Mouse (Mus musculus) hindbrain, embryonic 14.5 days (tissue): ENCODE data around the gene D5Ertd579e. TPM values are rescaled to one million over a fixed set of nuclear protein-coding genes. Genes with fewer than 3 reads are reported as not detected.

Experiments
- ATAC-seq: fragments of 200-750 bp; cut with Nextera tagmentation; 2 replicates; pipeline ENCODE4 v1.8.0; 2017; ENCODE audit warnings: moderate number of reproducible peaks, mild to moderate bottlenecking, moderate TSS enrichment, moderate library complexity; ENCODE audit not compliant: low FRiP score
- DNase-seq: peaks from one replicate; pipeline ENCODE4 v3.0.0-alpha.2; 2015; ENCODE audit warnings: low spot score
- H3K27ac ChIP-seq: fragments of 300-500 bp; sonication (generic); 2 replicates; pipeline ENCODE4 v1.5.1; 2014; ENCODE audit warnings: mild to moderate bottlenecking, moderate library complexity
- H3K27me3 ChIP-seq: fragments of 300-500 bp; sonication (generic); 2 replicates; pipeline ENCODE4 v1.6.1; 2014; ENCODE audit warnings: mild to moderate bottlenecking, low read length, mixed read lengths; ENCODE audit not compliant: control insufficient read depth, insufficient read depth
- H3K36me3 ChIP-seq: fragments of 300-500 bp; sonication (generic); replicated peaks from 2 replicates; pipeline ENCODE4 v1.6.1; 2014; ENCODE audit not compliant: control insufficient read depth, insufficient read depth
- H3K4me1 ChIP-seq: fragments of 300-500 bp; sonication (generic); replicated peaks from 2 replicates; pipeline ENCODE4 v1.6.1; 2014; ENCODE audit warnings: antibody characterized with exemption, low read length, mixed read lengths; ENCODE audit not compliant: control insufficient read depth, insufficient read depth
- H3K4me2 ChIP-seq: fragments of 300-500 bp; sonication (generic); replicated peaks from 2 replicates; pipeline ENCODE4 v1.6.1; 2014; ENCODE audit warnings: mild to moderate bottlenecking, moderate library complexity
- H3K4me3 ChIP-seq: fragments of 300-500 bp; sonication (generic); replicated peaks from 2 replicates; pipeline ENCODE4 v1.5.1; 2014; ENCODE audit warnings: mild to moderate bottlenecking, low read length
- H3K9ac ChIP-seq: fragments of 300-500 bp; sonication (generic); 2 replicates; pipeline ENCODE4 v1.6.1; 2014
- H3K9me3 ChIP-seq: fragments of 300-500 bp; sonication (generic); 2 replicates; pipeline ENCODE4 v1.6.1; 2016; ENCODE audit warnings: low read length; ENCODE audit not compliant: control insufficient read depth
- WGBS: fragments of 180-500 bp; shearing (Covaris S2); extraction: QIAGEN DNeasy Blood & Tissue Kit; methylation state at CpG from one replicate; pipeline ENCODE4 v1.1.7; 2014; 5-methylcytosine and 5-hydroxymethylcytosine counted together
- polyA plus RNA-seq: library from polyadenylated mRNA; unstranded; fragments of >200 nt; fragmentation: Nextera tagmentation; extraction: Ambion mirVana; gene quantifications from 2 replicates; pipeline ENCODE4 v1.2.1, GENCODE M21; 2014

Gene D5Ertd579e
- polyA plus RNA-seq = 45.3 and 47.0 TPM in 2 replicates

GRCm38 (mm10) chr5:36695461-36696231 lies at the start of gene D5Ertd579e:
TSS of gene D5Ertd579e (minus strand) at chr5:36696024.
- under 1% methylated on average over 76 of the region's 104 CpGs for WGBS

GRCm38 (mm10) chr5:36742126-36742848 lies 46.5 kb upstream of the D5Ertd579e start:
- ATAC-seq (no peak), DNase-seq (peak; percentile 81)
- peaks cover 12% of the 10 kb centered on the region for H3K4me1 ChIP-seq
- H3K27ac ChIP-seq = no peak overlapping the region
- no peak overlapping the region for H3K4me3 ChIP-seq
- no peak overlapping the region for H3K9ac ChIP-seq
- WGBS = 43% methylated on average over 16 of the region's 16 CpGs
- H3K4me2 ChIP-seq = peak overlapping the region; percentile 11; the same call in 1 of the 2 replicates
- H3K27me3 ChIP-seq = no peaks in the 10 kb centered on the region
- H3K9me3 ChIP-seq = no peaks in the 10 kb centered on the region
- peaks cover 7% of the 10 kb centered on the region; the same call in 1 of the 2 replicates for H3K36me3 ChIP-seq

More at GRCm38 (mm10) chr5:36695461-36696231, at the start of gene D5Ertd579e:
- H3K9ac ChIP-seq = peak within 1 kb of the TSS; percentile 91
- no peaks in the 10 kb centered on the region for H3K27me3 ChIP-seq
- peak within 1 kb of the TSS; percentile 86 for H3K4me3 ChIP-seq
- no peaks in the 10 kb centered on the region for H3K36me3 ChIP-seq
- H3K9me3 ChIP-seq = no peaks in the 10 kb centered on the region
- H3K4me1 ChIP-seq = peaks cover 12% of the 10 kb centered on the region
- DNase-seq = peak; percentile 92
- peak within 1 kb of the TSS; percentile 94 for H3K27ac ChIP-seq
- peak; percentile 95 for ATAC-seq
- H3K4me2 ChIP-seq = peak within 1 kb of the TSS; percentile 81

GRCm38 (mm10) chr5:36739829-36740228 lies 44.0 kb upstream of the D5Ertd579e start:
- Histone ChIP-seq H3K4me1 (no peaks in the 10 kb centered on the region), H3K4me3 (no peak overlapping the region), H3K27ac (no peak overlapping the region), H3K27me3 (no peaks in the 10 kb centered on the region), H3K9me3 (no peaks in the 10 kb centered on the region), H3K4me2 (no peak overlapping the region), H3K36me3 (peaks cover 4% of the 10 kb centered on the region; the same call in 1 of the 2 replicates), H3K9ac (no peak overlapping the region)
- ATAC-seq = no peak
- DNase-seq = no peak
- WGBS = 72% methylated on average over 4 of the region's 4 CpGs

GRCm38 (mm10) chr5:36738799-36739615 lies 43.2 kb upstream of the D5Ertd579e start:
- Histone ChIP-seq H3K9me3 (no peaks in the 10 kb centered on the region), H3K27me3 (no peaks in the 10 kb centered on the region), H3K9ac (no peak overlapping the region), H3K4me2 (no peak overlapping the region), H3K4me3 (no peak overlapping the region), H3K4me1 (no peaks in the 10 kb centered on the region), H3K36me3 (no peaks in the 10 kb centered on the region), H3K27ac (no peak overlapping the region)
- ATAC-seq (peak; percentile 80; the same call in 1 of the 2 replicates), DNase-seq (no peak)
- WGBS = 64% methylated on average over 16 of the region's 16 CpGs

GRCm38 (mm10) chr5:36737765-36738164 lies 41.9 kb upstream of the D5Ertd579e start:
- Histone ChIP-seq H3K4me1 (no peaks in the 10 kb centered on the region), H3K27ac (no peak overlapping the region), H3K9me3 (no peaks in the 10 kb centered on the region), H3K4me3 (no peak overlapping the region), H3K27me3 (no peaks in the 10 kb centered on the region), H3K9ac (no peak overlapping the region), H3K36me3 (no peaks in the 10 kb centered on the region), H3K4me2 (no peak overlapping the region)
- 60% methylated on average over 4 of the region's 4 CpGs for WGBS
- ATAC-seq (no peak), DNase-seq (no peak)

- H3K27ac ChIP-seq = no peak overlapping the region
- no peak overlapping the region for H3K4me3 ChIP-seq
- ATAC-seq (no peak), DNase-seq (no peak)
- no peaks in the 10 kb centered on the region for H3K9me3 ChIP-seq
- H3K27me3 ChIP-seq = no peaks in the 10 kb centered on the region
- no peak overlapping the region for H3K4me2 ChIP-seq
- 79% methylated on average over 8 of the region's 8 CpGs for WGBS
- H3K4me1 ChIP-seq = no peaks in the 10 kb centered on the region
- H3K9ac ChIP-seq = no peak overlapping the region
- H3K36me3 ChIP-seq = no peaks in the 10 kb centered on the region
Measured at GRCm38 (mm10) chr5:36736009-36736408, 40.2 kb upstream of the D5Ertd579e start.

GRCm38 (mm10) chr5:36735106-36735505 lies 39.3 kb upstream of the D5Ertd579e start:
- Histone ChIP-seq H3K4me2 (no peak overlapping the region), H3K27me3 (no peaks in the 10 kb centered on the region), H3K9me3 (no peaks in the 10 kb centered on the region), H3K4me3 (no peak overlapping the region), H3K27ac (no peak overlapping the region), H3K9ac (no peak overlapping the region), H3K36me3 (no peaks in the 10 kb centered on the region), H3K4me1 (no peaks in the 10 kb centered on the region)
- no peak for ATAC-seq
- 94% methylated on average over 6 of the region's 6 CpGs for WGBS
- DNase-seq = no peak

GRCm38 (mm10) chr5:36733405-36733804 lies 37.6 kb upstream of the D5Ertd579e start:
- Histone ChIP-seq H3K27ac (no peak overlapping the region), H3K36me3 (no peaks in the 10 kb centered on the region), H3K4me3 (no peak overlapping the region), H3K4me1 (no peaks in the 10 kb centered on the region), H3K27me3 (no peaks in the 10 kb centered on the region), H3K9ac (no peak overlapping the region), H3K9me3 (no peaks in the 10 kb centered on the region), H3K4me2 (no peak overlapping the region)
- DNase-seq (no peak), ATAC-seq (no peak)
- WGBS = 76% methylated on average over 3 of the region's 3 CpGs
